Mouse (Mus musculus): ENCODE results near the gene Rbpjl. TPM values are rescaled to one million over a fixed set of nuclear protein-coding genes. Genes with fewer than 3 reads are reported as not detected.

Gene Rbpjl
- polyA plus RNA-seq, 1 experiment from 2014 or later, result 0.42 TPM

DNA sequence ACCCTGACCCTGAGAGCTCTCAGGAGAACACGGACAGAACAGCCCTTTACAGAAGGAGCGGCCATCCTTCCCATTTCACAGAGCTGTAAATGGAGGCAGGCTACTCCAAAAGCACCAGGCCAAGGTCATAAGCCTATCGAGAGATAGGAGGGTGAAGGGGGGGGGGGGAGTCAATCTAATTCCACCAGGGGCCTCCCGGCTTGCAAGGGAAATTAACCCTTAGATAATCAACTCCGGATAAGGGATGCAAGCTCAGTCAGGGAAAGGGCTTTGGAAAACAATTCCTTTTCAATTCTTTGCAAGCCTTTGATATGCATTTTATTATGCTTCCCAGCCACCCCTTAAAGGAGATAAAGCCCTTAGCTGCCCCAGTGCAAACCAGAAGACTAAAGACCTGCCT, 25.5 kb downstream of the Rbpjl start:
- Histone ChIP-seq H3K9me3 (ENCODE audit: control insufficient read depth, low read length) (no peaks in the 10 kb centered on the region), H3K27ac (replicated peaks; ENCODE audit: low read depth, low read length) (no peak overlapping the region), H3K9ac (ENCODE audit: low read depth, low read length) (no peak overlapping the region), H3K27me3 (replicated peaks; ENCODE audit: control insufficient read depth, insufficient read depth, low read length) (no peaks in the 10 kb centered on the region), H3K36me3 (ENCODE audit: control insufficient read depth, insufficient read depth, low read length) (peaks cover 55% of the 10 kb centered on the region), H3K4me3 (ENCODE audit: low read depth, low read length) (no peak overlapping the region), H3K4me2 (ENCODE audit: low read depth, low read length) (no peak overlapping the region), H3K4me1 (ENCODE audit: control insufficient read depth, insufficient read depth, low read length) (peaks cover 31% of the 10 kb centered on the region)
- DNase-seq (ENCODE audit: low spot score) (no peak), ATAC-seq (ENCODE audit: low read depth) (no peak)
- WGBS, result 48% methylated on average over 5 of the region's 5 CpGs

- 53% methylated on average over 15 of the region's 15 CpGs for WGBS
- H3K27ac ChIP-seq (replicated peaks; ENCODE audit: low read depth, low read length), result peak overlapping the region; percentile 53
- no peaks in the 10 kb centered on the region for H3K27me3 ChIP-seq (replicated peaks; ENCODE audit: control insufficient read depth, insufficient read depth, low read length)
- 0 out of 2 replicates have a peak overlapping the region, but pooled peaks have one; percentile 44 for H3K4me2 ChIP-seq (ENCODE audit: low read depth, low read length)
- H3K4me3 ChIP-seq (ENCODE audit: low read depth, low read length), result no peak overlapping the region
- no peaks in the 10 kb centered on the region for H3K9me3 ChIP-seq (ENCODE audit: control insufficient read depth, low read length)
- no peak overlapping the region for H3K9ac ChIP-seq (ENCODE audit: low read depth, low read length)
- peaks cover 42% of the 10 kb centered on the region for H3K36me3 ChIP-seq (ENCODE audit: control insufficient read depth, insufficient read depth, low read length)
- H3K4me1 ChIP-seq (ENCODE audit: control insufficient read depth, insufficient read depth, low read length), result peaks cover 40% of the 10 kb centered on the region
- ATAC-seq (ENCODE audit: low read depth), result 0 out of 2 replicates have a peak, but pooled peaks have one; percentile 16
- DNase-seq (ENCODE audit: low spot score), result no peak
Measured at GRCm38 (mm10) chr2:164429881-164430615, 27.1 kb downstream of the Rbpjl start.

DNA sequence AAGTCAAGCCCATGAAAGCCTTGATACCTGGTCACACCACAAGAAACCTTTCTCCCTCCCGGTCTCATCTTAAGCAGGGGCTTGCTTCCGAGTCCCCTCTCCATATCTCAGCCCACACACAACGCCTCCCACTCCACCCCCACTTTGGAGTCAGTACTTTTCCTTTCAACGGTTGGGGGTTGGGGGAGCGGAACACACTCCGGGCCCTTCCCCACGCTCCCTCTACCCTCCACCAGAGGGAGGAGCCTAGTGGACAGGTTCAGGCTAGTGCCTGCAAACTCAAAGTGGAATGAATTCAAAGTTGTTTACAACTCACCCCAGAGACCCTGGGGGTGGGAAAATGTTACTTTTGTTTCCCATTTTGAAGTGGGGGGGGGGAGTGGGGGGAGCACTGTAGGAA, 27.8 kb downstream of the Rbpjl start:
- Histone ChIP-seq H3K4me1 (ENCODE audit: control insufficient read depth, insufficient read depth, low read length) (peaks cover 46% of the 10 kb centered on the region), H3K4me2 (ENCODE audit: low read depth, low read length) (peak overlapping the region; percentile 44), H3K4me3 (ENCODE audit: low read depth, low read length) (no peak overlapping the region), H3K9me3 (ENCODE audit: control insufficient read depth, low read length) (no peaks in the 10 kb centered on the region), H3K9ac (ENCODE audit: low read depth, low read length) (no peak overlapping the region; the same call in 1 of the 2 replicates), H3K27ac (replicated peaks; ENCODE audit: low read depth, low read length) (peak overlapping the region; percentile 53), H3K27me3 (replicated peaks; ENCODE audit: control insufficient read depth, insufficient read depth, low read length) (no peaks in the 10 kb centered on the region), H3K36me3 (ENCODE audit: control insufficient read depth, insufficient read depth, low read length) (peaks cover 38% of the 10 kb centered on the region)
- 9% methylated on average over 7 of the region's 7 CpGs for WGBS
- no peak for ATAC-seq (ENCODE audit: low read depth)
- DNase-seq (ENCODE audit: low spot score), result peak; percentile 66

DNA sequence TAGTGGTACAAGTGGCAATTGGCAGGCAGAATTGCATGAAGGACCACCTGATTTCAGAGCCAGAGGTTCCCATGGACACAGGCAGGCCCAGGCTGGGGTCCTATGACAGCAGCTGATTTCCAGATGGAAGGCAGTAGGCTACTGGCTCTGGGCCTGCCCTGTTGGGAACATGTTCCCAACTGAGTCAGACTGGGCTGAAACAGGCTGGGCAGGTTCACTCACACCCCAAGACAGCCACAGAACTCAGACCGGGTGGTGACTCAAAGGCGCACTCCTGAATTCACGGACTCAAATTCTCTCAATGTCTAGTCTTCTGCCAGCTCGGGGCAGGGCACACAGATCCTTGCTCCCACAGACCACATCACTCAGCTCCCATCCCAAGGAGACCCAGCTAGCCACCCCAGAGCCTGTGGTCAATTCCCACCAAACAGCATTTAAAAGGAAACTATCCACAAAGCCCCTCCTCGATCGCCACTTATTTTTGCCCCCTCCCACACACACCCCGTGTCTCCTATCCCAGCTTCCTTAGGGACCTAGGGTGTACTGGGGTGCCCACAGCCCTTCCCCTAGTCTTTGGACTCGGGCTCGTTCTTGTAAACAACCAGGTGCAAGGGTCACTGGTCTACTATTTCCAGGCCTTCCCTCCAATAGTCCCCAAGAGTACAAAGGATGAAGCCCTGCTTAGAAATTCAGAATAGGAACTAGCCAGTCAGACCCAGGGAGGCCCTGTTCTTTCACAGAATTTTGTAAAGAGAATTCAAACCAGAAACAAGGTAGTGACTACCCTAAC, 28.9 kb downstream of the Rbpjl start:
- Histone ChIP-seq H3K27me3 (replicated peaks; ENCODE audit: control insufficient read depth, insufficient read depth, low read length) (no peaks in the 10 kb centered on the region), H3K4me3 (ENCODE audit: low read depth, low read length) (no peak overlapping the region), H3K9me3 (ENCODE audit: control insufficient read depth, low read length) (no peaks in the 10 kb centered on the region), H3K4me2 (ENCODE audit: low read depth, low read length) (peak overlapping the region; percentile 44), H3K27ac (replicated peaks; ENCODE audit: low read depth, low read length) (peak overlapping the region; percentile 65), H3K4me1 (ENCODE audit: control insufficient read depth, insufficient read depth, low read length) (peaks cover 58% of the 10 kb centered on the region), H3K36me3 (ENCODE audit: control insufficient read depth, insufficient read depth, low read length) (peaks cover 26% of the 10 kb centered on the region), H3K9ac (ENCODE audit: low read depth, low read length) (peak overlapping the region; percentile 49)
- peak; percentile 64 for DNase-seq (ENCODE audit: low spot score)
- no peak for ATAC-seq (ENCODE audit: low read depth)
- 45% methylated on average over 9 of the region's 9 CpGs for WGBS

GRCm38 (mm10) chr2:164432541-164433191, 29.7 kb downstream of the Rbpjl start:
- no peaks in the 10 kb centered on the region for H3K9me3 ChIP-seq (ENCODE audit: control insufficient read depth, low read length)
- H3K4me3 ChIP-seq (ENCODE audit: low read depth, low read length), result no peak overlapping the region
- H3K9ac ChIP-seq (ENCODE audit: low read depth, low read length), result peak overlapping the region; percentile 49
- DNase-seq (ENCODE audit: low spot score), result peak; percentile 84
- H3K27me3 ChIP-seq (replicated peaks; ENCODE audit: control insufficient read depth, insufficient read depth, low read length), result no peaks in the 10 kb centered on the region
- H3K4me2 ChIP-seq (ENCODE audit: low read depth, low read length), result peak overlapping the region; percentile 44
- WGBS, result 14% methylated on average over 18 of the region's 22 CpGs
- H3K27ac ChIP-seq (replicated peaks; ENCODE audit: low read depth, low read length), result peak overlapping the region; percentile 65
- H3K36me3 ChIP-seq (ENCODE audit: control insufficient read depth, insufficient read depth, low read length), result peaks cover 19% of the 10 kb centered on the region
- H3K4me1 ChIP-seq (ENCODE audit: control insufficient read depth, insufficient read depth, low read length), result peaks cover 63% of the 10 kb centered on the region
- ATAC-seq (ENCODE audit: low read depth), result peak; percentile 30; the same call in 1 of the 2 replicates

GRCm38 (mm10) chr2:164433278-164433895, 30.4 kb downstream of the Rbpjl start:
- no peaks in the 10 kb centered on the region for H3K9me3 ChIP-seq (ENCODE audit: control insufficient read depth, low read length)
- no peaks in the 10 kb centered on the region for H3K27me3 ChIP-seq (replicated peaks; ENCODE audit: control insufficient read depth, insufficient read depth, low read length)
- 69% methylated on average over 9 of the region's 9 CpGs for WGBS
- ATAC-seq (ENCODE audit: low read depth), result 0 out of 2 replicates have a peak, but pooled peaks have one; percentile 2
- H3K36me3 ChIP-seq (ENCODE audit: control insufficient read depth, insufficient read depth, low read length), result peaks cover 12% of the 10 kb centered on the region
- no peak overlapping the region for H3K9ac ChIP-seq (ENCODE audit: low read depth, low read length)
- H3K4me2 ChIP-seq (ENCODE audit: low read depth, low read length), result peak overlapping the region; percentile 44
- H3K27ac ChIP-seq (replicated peaks; ENCODE audit: low read depth, low read length), result peak overlapping the region; percentile 65
- no peak for DNase-seq (ENCODE audit: low spot score)
- peaks cover 66% of the 10 kb centered on the region for H3K4me1 ChIP-seq (ENCODE audit: control insufficient read depth, insufficient read depth, low read length)
- H3K4me3 ChIP-seq (ENCODE audit: low read depth, low read length), result no peak overlapping the region

- H3K4me2 ChIP-seq (ENCODE audit: low read depth, low read length), result no peak overlapping the region
- no peak for ATAC-seq (ENCODE audit: low read depth)
- 70% methylated on average over 3 of the region's 3 CpGs for WGBS
Measured at GRCm38 (mm10) chr2:164434681-164435080, 31.7 kb downstream of the Rbpjl start.

More at GRCm38 (mm10) chr2:164434681-164435080, 31.7 kb downstream of the Rbpjl start:
- Histone ChIP-seq H3K36me3 (ENCODE audit: control insufficient read depth, insufficient read depth, low read length) (no peaks in the 10 kb centered on the region), H3K9ac (ENCODE audit: low read depth, low read length) (no peak overlapping the region), H3K4me1 (ENCODE audit: control insufficient read depth, insufficient read depth, low read length) (peaks cover 77% of the 10 kb centered on the region), H3K9me3 (ENCODE audit: control insufficient read depth, low read length) (no peaks in the 10 kb centered on the region), H3K27ac (replicated peaks; ENCODE audit: low read depth, low read length) (no peak overlapping the region), H3K27me3 (replicated peaks; ENCODE audit: control insufficient read depth, insufficient read depth, low read length) (no peaks in the 10 kb centered on the region), H3K4me3 (ENCODE audit: low read depth, low read length) (no peak overlapping the region)
- no peak for DNase-seq (ENCODE audit: low spot score)
